Mouse (Mus musculus): Measurements from ENCODE around the gene Acsm3. TPM values are rescaled to one million over a fixed set of nuclear protein-coding genes. Genes with fewer than 3 reads are reported as not detected.

Acsm3 gene
- total RNA-seq, 1 experiment from 2014 or later, result 1.6 TPM

GRCm38 (mm10) chr7:119793586-119794250, 33.0 kb downstream of the Acsm3 start, which contains the start of the genes Rexo5 and Eri2:
Gene Rexo5, plus strand, starts transcription at chr7:119794006.
Gene Eri2, minus strand, starts transcription at chr7:119794058.
- peak; percentile 90 for ATAC-seq (replicated peaks; ENCODE audit: insufficient number of reproducible peaks, low FRiP score, low TSS enrichment, poor library complexity, severe bottlenecking)

GRCm38 (mm10) chr7:119794251-119794638, 33.5 kb downstream of the Acsm3 start:
- peak; percentile 66 for ATAC-seq (replicated peaks; ENCODE audit: insufficient number of reproducible peaks, low FRiP score, low TSS enrichment, poor library complexity, severe bottlenecking)

- no peak for ATAC-seq (replicated peaks; ENCODE audit: insufficient number of reproducible peaks, low FRiP score, low TSS enrichment, poor library complexity, severe bottlenecking)
These were observed 34.6 kb downstream of the Acsm3 start for GRCm38 (mm10) chr7:119795311-119795710.

- no peak for ATAC-seq (replicated peaks; ENCODE audit: insufficient number of reproducible peaks, low FRiP score, low TSS enrichment, poor library complexity, severe bottlenecking)
These were observed 39.8 kb downstream of the Acsm3 start for GRCm38 (mm10) chr7:119800488-119800887.

DNA sequence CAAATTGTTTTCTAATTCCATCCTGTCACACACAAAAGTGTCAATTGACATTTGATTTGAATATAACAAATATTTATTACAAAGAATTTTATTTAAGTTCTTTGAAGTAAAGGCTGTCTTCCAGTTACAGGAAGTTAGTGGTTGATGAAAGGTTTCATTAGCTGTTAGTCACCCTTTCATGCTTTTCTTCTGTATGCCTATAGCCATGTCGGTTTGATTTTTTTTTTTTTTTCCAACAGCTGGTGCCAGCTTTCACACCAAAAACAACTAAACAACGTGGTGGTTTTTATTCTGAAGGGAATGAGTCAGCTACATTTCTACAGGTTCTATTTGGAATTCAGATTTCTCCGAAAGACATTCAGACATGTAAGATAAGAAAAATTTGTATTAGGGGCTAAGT, 40.3 kb downstream of the Acsm3 start:
- ATAC-seq (replicated peaks; ENCODE audit: insufficient number of reproducible peaks, low FRiP score, low TSS enrichment, poor library complexity, severe bottlenecking), result no peak

- ATAC-seq (replicated peaks; ENCODE audit: insufficient number of reproducible peaks, low FRiP score, low TSS enrichment, poor library complexity, severe bottlenecking), result no peak
These were observed 46.7 kb downstream of the Acsm3 start for GRCm38 (mm10) chr7:119807396-119807795.

DNA sequence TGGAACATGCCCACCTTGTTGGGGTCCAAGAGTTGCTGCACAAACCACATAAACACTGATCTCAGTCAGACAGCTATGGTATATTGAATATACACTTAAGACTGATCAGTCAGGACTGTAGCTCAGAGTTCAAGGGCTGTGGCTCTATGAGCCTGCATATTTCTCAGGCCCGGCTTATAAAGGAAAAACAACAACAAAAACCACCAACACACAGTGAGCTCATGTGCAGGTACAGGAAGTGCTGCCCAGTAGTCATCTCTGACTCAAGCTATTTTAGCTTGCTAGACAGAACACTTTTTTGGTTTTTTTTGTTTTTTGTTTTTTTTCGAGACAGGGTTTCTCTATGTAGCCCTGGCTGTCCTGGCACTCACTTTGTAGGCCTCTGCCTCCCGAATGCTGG, 48.0 kb downstream of the Acsm3 start:
- no peak for ATAC-seq (replicated peaks; ENCODE audit: insufficient number of reproducible peaks, low FRiP score, low TSS enrichment, poor library complexity, severe bottlenecking)

DNA sequence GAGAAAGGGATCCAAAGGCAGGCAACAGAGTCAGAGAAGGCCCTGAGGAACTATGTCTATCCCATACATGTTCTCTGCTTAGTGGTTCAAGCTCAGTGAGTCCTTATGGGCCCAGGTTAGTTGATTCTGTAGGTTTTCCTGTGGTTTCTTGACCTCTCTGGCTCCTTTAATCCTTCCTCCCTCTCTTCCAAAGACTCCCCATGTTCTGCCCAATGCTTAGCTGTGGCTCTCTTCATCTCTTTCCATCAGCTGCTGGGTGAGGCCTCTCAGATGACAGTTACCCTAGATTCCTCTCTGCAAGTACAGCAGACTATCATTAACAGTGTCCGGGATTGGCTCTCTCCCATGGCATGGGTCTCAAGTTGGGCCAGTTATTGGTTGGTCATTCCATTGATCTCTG, 74.6 kb downstream of the Acsm3 start:
- no peak for ATAC-seq (replicated peaks; ENCODE audit: insufficient number of reproducible peaks, low FRiP score, low TSS enrichment, poor library complexity, severe bottlenecking)

DNA sequence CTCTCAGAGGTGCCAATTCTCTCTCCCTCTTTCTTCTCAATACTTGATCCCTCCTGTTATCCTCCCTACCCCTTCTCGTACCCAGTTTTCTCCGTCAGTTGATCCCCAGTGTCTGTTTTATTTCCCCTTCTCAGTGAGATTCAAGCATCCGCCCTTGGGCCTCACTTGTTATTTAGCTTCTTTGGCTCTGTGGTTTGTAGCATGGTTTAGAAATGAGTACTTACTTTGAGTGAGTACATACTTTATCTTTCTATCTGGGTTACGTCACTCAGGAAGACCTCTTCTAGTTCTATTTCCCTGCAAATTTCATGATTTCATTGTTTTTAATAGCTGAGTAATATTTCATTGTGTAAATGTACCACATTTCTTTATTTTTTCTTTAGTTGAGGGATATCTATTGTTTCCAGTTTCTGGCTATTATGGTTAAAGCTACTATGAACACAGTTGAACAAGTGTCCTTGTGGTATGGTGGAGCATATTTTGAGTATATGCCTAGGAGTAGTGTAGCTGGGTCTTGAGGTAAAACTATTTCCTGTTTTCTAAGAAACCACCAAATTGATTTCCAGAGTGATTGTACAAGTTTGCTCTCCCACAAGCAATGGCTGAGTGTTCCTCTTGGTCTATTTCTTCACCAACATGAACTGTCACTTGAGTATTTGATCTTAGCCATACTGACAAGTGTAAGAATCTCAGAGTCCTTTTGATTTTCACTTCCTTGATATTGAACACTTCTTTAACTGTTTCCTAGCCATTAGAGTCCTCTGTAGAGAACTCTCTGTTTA, 75.5 kb downstream of the Acsm3 start:
- ATAC-seq (replicated peaks; ENCODE audit: insufficient number of reproducible peaks, low FRiP score, low TSS enrichment, poor library complexity, severe bottlenecking), result 0 out of 2 replicates have a peak, but pooled peaks have one; percentile 43

Other genes with a start within 250 kb of the Acsm3 start
- not detected in 3 replicates for gene Acsm5, start 241.5 kb upstream of the Acsm3 start, total RNA-seq (2017)
- gene Pdilt, start 237.4 kb upstream of the Acsm3 start, total RNA-seq (2017), result 0.29 to 0.48 TPM in 2 of 3 replicates, not detected in the other
- not detected in 3 replicates for gene Acsm2, start 206.6 kb upstream of the Acsm3 start, total RNA-seq (2017)
- gene Acsm1, start 153.9 kb upstream of the Acsm3 start, total RNA-seq (2017), result not detected in 3 replicates
- gene Acsm4, start 70.9 kb upstream of the Acsm3 start, total RNA-seq (2017), result not detected in 3 replicates
- gene Thumpd1, start 40.1 kb upstream of the Acsm3 start, total RNA-seq (2017), result 56.5 to 59.0 TPM (median 58.3 TPM) in 3 replicates
- 9.6 to 61.3 TPM (median 56.9 TPM) in 3 replicates for gene Rexo5, start 33.1 kb downstream of the Acsm3 start, total RNA-seq (2017)
- gene Eri2, start 33.1 kb downstream of the Acsm3 start, total RNA-seq (2017), result 1.6 to 4.3 TPM (median 2.9 TPM) in 3 replicates
- 4.4 to 8.8 TPM (median 8.6 TPM) in 3 replicates for gene Lyrm1, start 134.9 kb downstream of the Acsm3 start, total RNA-seq (2017)
- 7.1 to 13.6 TPM (median 11.6 TPM) in 3 replicates for gene Dcun1d3, start 135.4 kb downstream of the Acsm3 start, total RNA-seq (2017)

Data from monocyte, adult 5-6 weeks (primary cell).